Mouse (Mus musculus): ENCODE data around the gene Dlg2.

DNA sequence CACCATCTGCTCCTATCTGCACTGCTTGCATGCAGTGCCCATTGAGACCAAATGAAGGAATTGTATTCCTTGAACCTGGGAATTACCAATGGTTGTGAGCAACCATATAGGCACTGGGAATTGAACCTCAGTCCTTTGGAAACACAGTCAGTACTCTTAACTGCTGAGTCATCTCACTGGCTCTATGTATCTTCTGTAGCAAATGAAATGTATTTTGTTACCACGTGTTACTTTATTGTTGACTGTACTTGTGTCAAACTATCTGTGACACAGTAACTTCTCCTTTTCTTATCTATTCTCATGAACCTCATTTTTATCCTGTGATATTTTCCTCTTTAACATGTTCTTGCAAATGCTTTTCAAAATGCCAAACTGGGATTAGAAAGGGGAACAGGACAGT is 1722.7 kb downstream of the Dlg2 start:
- TF ChIP-seq CTCF (IDR thresholded peaks at IDR 0.05; ENCODE audit: low read depth, low read length) (no peak), POLR2A (IDR thresholded peaks at IDR 0.05; ENCODE audit: borderline replicate concordance, low read depth, low read length) (no peak)

All from bone marrow macrophage, adult 2 months (primary cell).